Comparison of ENCODE assay signal across 32 mouse cellular contexts in genomic region chr8:104731451-104731850, GRCm38 (mm10). TPM values are rescaled to one million over a fixed set of nuclear protein-coding genes. Genes with fewer than 3 reads are reported as not detected.
DNase-seq lines count a peak whose midpoint lies in the region; ATAC-seq and TF ChIP-seq lines count a peak whose summit lies in the region.
"Had no signal": no experiment of that assay in that cellular context is flagged by ENCODE, and none has a peak within 500 bp of the region (broad histone marks: within the 10 kb centered on the region; RNA-seq: fewer than 3 reads in every experiment).

No protein-coding gene starts in this region.

- intact Hi-C loops in gastrocnemius, adult 2 months (cut with DNase I), result no loop called here

- WGBS in kidney, adult 2 months, result 65% methylated on average over 4 of the region's 4 CpGs
- 92% methylated on average over 4 of the region's 4 CpGs for WGBS in kidney, embryonic 14.5 days
- 28% methylated on average over 4 of the region's 4 CpGs for WGBS in liver, adult 2 months
- WGBS in liver, embryonic 11.5 days, result 83% methylated on average over 4 of the region's 4 CpGs
- WGBS in stomach, postnatal 0 days, result 86% methylated on average over 4 of the region's 4 CpGs

- H3K27ac ChIP-seq in kidney, adult 2 months (ENCODE audit: insufficient read depth, low read depth, low read length), result peak overlapping the region; percentile 47; the same call in 1 of the 2 replicates
- H3K27ac ChIP-seq in kidney, embryonic 14.5 days (ENCODE audit: low read depth, low read length), result no peak overlapping the region
- H3K27ac ChIP-seq in liver, adult 2 months (replicated peaks; ENCODE audit: insufficient read depth, low read depth, low read length), result peak overlapping the region; percentile 69
- no peak overlapping the region for H3K27ac ChIP-seq in liver, embryonic 11.5 days (ENCODE audit: low read depth, low read length)
- H3K27ac ChIP-seq in stomach, postnatal 0 days (replicated peaks), result no peak overlapping the region
- no peak overlapping the region for H3K27ac ChIP-seq in gastrocnemius, adult 2 months
- H3K27ac ChIP-seq: embryonic facial prominence, embryonic 12.5 days; embryonic facial prominence, embryonic 15.5 days; heart, adult 2 months; hindbrain, embryonic 12.5 days had no signal

- H3K79me2 ChIP-seq in liver, adult 2 months (ENCODE audit: control insufficient read depth, insufficient read depth, low read length), result no peaks in the 10 kb centered on the region

- no peak for TF ChIP-seq POLR2A in kidney, adult 2 months (IDR thresholded peaks at IDR 0.05; ENCODE audit: low read depth, low read length)
- no peak for TF ChIP-seq POLR2A in liver, adult 2 months (IDR thresholded peaks at IDR 0.05; ENCODE audit: extremely low read depth, insufficient read depth, low read length)

- H3K4me1 ChIP-seq in kidney, adult 2 months (ENCODE audit: control insufficient read depth, insufficient read depth, low read length), result peaks cover 12% of the 10 kb centered on the region; the same call in 1 of the 2 replicates
- no peaks in the 10 kb centered on the region for H3K4me1 ChIP-seq in kidney, embryonic 14.5 days (ENCODE audit: control insufficient read depth, insufficient read depth, low read length)
- peaks cover 26% of the 10 kb centered on the region for H3K4me1 ChIP-seq in liver, adult 2 months (ENCODE audit: control insufficient read depth, insufficient read depth, low read length)
- no peaks in the 10 kb centered on the region for H3K4me1 ChIP-seq in liver, embryonic 11.5 days (replicated peaks; ENCODE audit: control insufficient read depth, insufficient read depth, low read length)
- no peaks in the 10 kb centered on the region for H3K4me1 ChIP-seq in stomach, postnatal 0 days (replicated peaks; ENCODE audit: control insufficient read depth, insufficient read depth)
- H3K4me1 ChIP-seq: embryonic facial prominence, embryonic 12.5 days; embryonic facial prominence, embryonic 15.5 days; hindbrain, embryonic 12.5 days had no signal

- no peak overlapping the region for H3K4me3 ChIP-seq in kidney, adult 2 months (ENCODE audit: insufficient read depth, low read depth, low read length)
- H3K4me3 ChIP-seq in kidney, embryonic 14.5 days (ENCODE audit: low read length), result no peak overlapping the region
- H3K4me3 ChIP-seq in liver, adult 2 months (ENCODE audit: insufficient read depth, low read depth, low read length), result no peak overlapping the region
- no peak overlapping the region for H3K4me3 ChIP-seq in liver, embryonic 11.5 days (ENCODE audit: low read depth, low read length)
- H3K4me3 ChIP-seq in stomach, postnatal 0 days (ENCODE audit: low read depth, low read length), result no peak overlapping the region
- no peak overlapping the region for H3K4me3 ChIP-seq in gastrocnemius, adult 2 months
- H3K4me3 ChIP-seq: embryonic facial prominence, embryonic 12.5 days; embryonic facial prominence, embryonic 15.5 days; heart, adult 2 months; hindbrain, embryonic 12.5 days had no signal

- no peak overlapping the region for H3K4me2 ChIP-seq in kidney, embryonic 14.5 days (replicated peaks; ENCODE audit: low read depth, low read length)
- no peak overlapping the region for H3K4me2 ChIP-seq in liver, embryonic 11.5 days
- no peak overlapping the region for H3K4me2 ChIP-seq in stomach, postnatal 0 days (replicated peaks; ENCODE audit: low read depth)
- H3K4me2 ChIP-seq: embryonic facial prominence, embryonic 12.5 days; embryonic facial prominence, embryonic 15.5 days; heart, embryonic 11.5 days; hindbrain, embryonic 12.5 days had no signal

- no peaks in the 10 kb centered on the region for H3K27me3 ChIP-seq in kidney, adult 2 months (replicated peaks; ENCODE audit: control insufficient read depth, insufficient read depth, low read length)
- H3K27me3 ChIP-seq in kidney, embryonic 14.5 days (ENCODE audit: control insufficient read depth, insufficient read depth, low read length), result no peaks in the 10 kb centered on the region
- no peaks in the 10 kb centered on the region for H3K27me3 ChIP-seq in liver, adult 2 months (ENCODE audit: control insufficient read depth, insufficient read depth, low read length)
- H3K27me3 ChIP-seq in liver, embryonic 11.5 days (replicated peaks; ENCODE audit: control insufficient read depth, insufficient read depth, low read length), result no peaks in the 10 kb centered on the region
- H3K27me3 ChIP-seq in stomach, postnatal 0 days (ENCODE audit: control insufficient read depth, insufficient read depth, low read length), result no peaks in the 10 kb centered on the region
- H3K27me3 ChIP-seq: embryonic facial prominence, embryonic 12.5 days; embryonic facial prominence, embryonic 15.5 days; hindbrain, embryonic 12.5 days had no signal

- no peaks in the 10 kb centered on the region for H3K9me3 ChIP-seq in kidney, embryonic 14.5 days (ENCODE audit: control insufficient read depth, low read length)
- 0 out of 2 replicates have a peak, but pooled peaks cover 3% of the 10 kb centered on the region for H3K9me3 ChIP-seq in liver, embryonic 11.5 days (ENCODE audit: control insufficient read depth, low read length)
- H3K9me3 ChIP-seq in stomach, postnatal 0 days (ENCODE audit: control insufficient read depth, low read length), result no peaks in the 10 kb centered on the region
- H3K9me3 ChIP-seq: embryonic facial prominence, embryonic 12.5 days; embryonic facial prominence, embryonic 15.5 days; hindbrain, embryonic 12.5 days had no signal

- ATAC-seq in kidney, embryonic 14.5 days (ENCODE audit: low FRiP score, low TSS enrichment), result no peak
- no peak for ATAC-seq in liver, embryonic 11.5 days (replicated peaks; ENCODE audit: low FRiP score)
- peak; percentile 21; the same call in 1 of the 2 replicates for ATAC-seq in stomach, postnatal 0 days (ENCODE audit: low FRiP score, low TSS enrichment)
- ATAC-seq: CD4-positive, CD25-positive, alpha-beta regulatory T cell, adult 4 months; forebrain, embryonic 14.5 days; forebrain, postnatal 0 days had no signal

- TF ChIP-seq EP300 in stomach, postnatal 0 days (optimal IDR thresholded peaks at IDR 0.05), result no peak

- H3K9ac ChIP-seq in kidney, embryonic 14.5 days (ENCODE audit: low read depth, low read length), result no peak overlapping the region
- no peak overlapping the region for H3K9ac ChIP-seq in liver, adult 2 months (ENCODE audit: low read depth, low read length)
- H3K9ac ChIP-seq in liver, embryonic 11.5 days (ENCODE audit: low read depth, low read length), result no peak overlapping the region
- H3K9ac ChIP-seq in stomach, postnatal 0 days (ENCODE audit: low read length), result no peak overlapping the region
- H3K9ac ChIP-seq: embryonic facial prominence, embryonic 12.5 days; embryonic facial prominence, embryonic 15.5 days; forebrain, postnatal 0 days; hindbrain, embryonic 12.5 days had no signal

- peak; percentile 81 for DNase-seq in kidney, adult 2 months
- no peak for DNase-seq in kidney, postnatal 14 days
- peak; percentile 18 to 47 for DNase-seq in kidney, postnatal 25 days
- DNase-seq in liver, adult 2 months (ENCODE audit: extremely low read depth, low read depth, low spot score), result peak; percentile 95
- no peak for DNase-seq in liver, embryonic 11.5 days (ENCODE audit: low spot score)
- DNase-seq in stomach, postnatal 0 days (ENCODE audit: low spot score), result no peak
- no peak for DNase-seq in gastrocnemius, adult 2 months
- DNase-seq: adrenal gland, postnatal 14 days; cerebellum, adult 11 months; cerebellum, adult 2 months; cerebellum, adult 9-11 months; cerebellum, postnatal 25 days; forebrain, postnatal 0 days; gastrocnemius, postnatal 25 days; heart, adult 2 months had no signal

- no peaks in the 10 kb centered on the region for H3K36me3 ChIP-seq in kidney, adult 2 months (ENCODE audit: control insufficient read depth, insufficient read depth, low read length)
- H3K36me3 ChIP-seq in kidney, embryonic 14.5 days (ENCODE audit: control insufficient read depth, insufficient read depth, low read length), result no peaks in the 10 kb centered on the region
- H3K36me3 ChIP-seq in liver, adult 2 months (ENCODE audit: control insufficient read depth, insufficient read depth, low read length), result peaks cover 3% of the 10 kb centered on the region
- no peaks in the 10 kb centered on the region for H3K36me3 ChIP-seq in liver, embryonic 11.5 days (ENCODE audit: control insufficient read depth, insufficient read depth, low read length)
- H3K36me3 ChIP-seq in stomach, postnatal 0 days (ENCODE audit: control insufficient read depth, insufficient read depth, low read length), result no peaks in the 10 kb centered on the region
- H3K36me3 ChIP-seq: embryonic facial prominence, embryonic 12.5 days; embryonic facial prominence, embryonic 15.5 days; hindbrain, embryonic 12.5 days had no signal

- no peak for TF ChIP-seq CTCF in kidney, adult 2 months (conservative IDR thresholded peaks at IDR 0.05; ENCODE audit: insufficient read depth, insufficient read length, low read depth, low read length)
- TF ChIP-seq CTCF in liver, adult 2 months (IDR thresholded peaks at IDR 0.05; ENCODE audit: low read depth, low read length), result no peak
- TF ChIP-seq CTCF in stomach, postnatal 0 days (IDR thresholded peaks at IDR 0.05; ENCODE audit: low read depth), result no peak
- no peak for TF ChIP-seq CTCF in gastrocnemius, adult 2 months (IDR thresholded peaks at IDR 0.05)

RNA-seq across cellular contexts. Expression of gene Ces2a, which starts 2.4 kb away (rescaled TPM):
- 0.05 TPM in 1 of 2 replicates, not detected in the other for polyA plus RNA-seq in kidney, adult 2 months (2012; rRNA removed)
- polyA plus RNA-seq in kidney, embryonic 14.5 days (2014; fragmentation: Nextera tagmentation; extraction: Ambion mirVana), result not detected in 2 replicates
- 551 and 915 TPM in 2 replicates for total RNA-seq in liver, adult 2 months (2014; rRNA removed)
- 242 and 580 TPM in 2 replicates for polyA plus RNA-seq in liver, adult 2 months (2012; rRNA removed)
- 2.0 and 2.3 TPM in 2 replicates for polyA plus RNA-seq in liver, embryonic 11.5 days (2014; fragmentation: Nextera tagmentation; extraction: Ambion mirVana)
- 1.4 and 2.0 TPM in 2 replicates for polyA plus RNA-seq in stomach, postnatal 0 days (2015; fragmentation: Nextera tagmentation; extraction: Ambion mirVana)
- not detected for total RNA-seq in gastrocnemius, adult 2 months (2021)
- total RNA-seq: common myeloid progenitor, adult 5-6 weeks; forebrain, postnatal 0 days; gastrocnemius, adult 8-10 months; gastrocnemius, postnatal 25 days; heart, adult 2 months; heart, postnatal 25 days; hematopoietic stem cell, adult 5-6 weeks; MEL had no signal
- polyA plus RNA-seq: C2C12; cerebellum, adult 2 months; embryonic facial prominence, embryonic 12.5 days; embryonic facial prominence, embryonic 15.5 days; forebrain, embryonic 11.5 days; forebrain, embryonic 14.5 days; forebrain, postnatal 0 days; frontal cortex, adult 2 months; heart, adult 2 months; heart, embryonic 11.5 days; heart, embryonic 14.5 days; heart, postnatal 0 days; hindbrain, embryonic 12.5 days had no signal

Comparison
In these comparisons a context has a peak if more than half of its experiments do, and no peak if none do; other contexts are left out.
1. DNase-seq: peak in kidney, adult 2 months (single experiment), kidney, postnatal 25 days (2 of 2) and liver, adult 2 months (single experiment); none in kidney, postnatal 14 days (single experiment), liver, embryonic 11.5 days (single experiment), stomach, postnatal 0 days (single experiment) and gastrocnemius, adult 2 months (single experiment).
2. H3K27ac ChIP-seq: peak in kidney, adult 2 months (single experiment) and liver, adult 2 months (single experiment); none in kidney, embryonic 14.5 days (single experiment), liver, embryonic 11.5 days (single experiment), stomach, postnatal 0 days (single experiment) and gastrocnemius, adult 2 months (single experiment).
3. RNA of gene Ces2a, which starts 2.4 kb away (polyA plus RNA-seq): 242 to 580 TPM in liver, adult 2 months; 2.0 to 2.3 TPM in liver, embryonic 11.5 days, 1.4 to 2.0 TPM in stomach, postnatal 0 days, not detected in kidney, embryonic 14.5 days and 0.05 TPM in kidney, adult 2 months; every median in the first group is over 10 times any median in the second.